Mouse (Mus musculus) hindbrain, embryonic 13.5 days (tissue): Measurements from ENCODE around the gene Serinc1. TPM values are rescaled to one million over a fixed set of nuclear protein-coding genes. Genes with fewer than 3 reads are reported as not detected.

Experiments
- ATAC-seq: fragments of 200-750 bp; cut with Nextera tagmentation; 2 replicates; pipeline ENCODE4 v1.8.0; 2017; ENCODE audit warnings: moderate TSS enrichment; ENCODE audit not compliant: low FRiP score
- H3K27ac ChIP-seq: fragments of 300-500 bp; sonication (generic); 2 replicates; pipeline ENCODE4 v1.5.1; 2015; ENCODE audit warnings: inconsistent platforms, mild to moderate bottlenecking, moderate library complexity
- H3K27me3 ChIP-seq: fragments of 300-500 bp; sonication (generic); 2 replicates; pipeline ENCODE4 v1.6.1; 2015; ENCODE audit warnings: mild to moderate bottlenecking, inconsistent platforms
- H3K36me3 ChIP-seq: fragments of 300-500 bp; sonication (generic); 2 replicates; pipeline ENCODE4 v1.6.1; 2015; ENCODE audit warnings: mild to moderate bottlenecking, inconsistent platforms
- H3K4me1 ChIP-seq: fragments of 300-500 bp; sonication (generic); replicated peaks from 2 replicates; pipeline ENCODE4 v1.6.1; 2015; ENCODE audit warnings: inconsistent platforms
- H3K4me2 ChIP-seq: fragments of 300-500 bp; sonication (generic); 2 replicates; pipeline ENCODE4 v1.6.1; 2015; ENCODE audit warnings: inconsistent platforms, mild to moderate bottlenecking, moderate library complexity
- H3K4me3 ChIP-seq: fragments of 300-500 bp; sonication (generic); 2 replicates; pipeline ENCODE4 v1.5.1; 2015; ENCODE audit warnings: mild to moderate bottlenecking, inconsistent platforms
- H3K9ac ChIP-seq: fragments of 300-500 bp; sonication (generic); 2 replicates; pipeline ENCODE4 v1.6.1; 2015; ENCODE audit warnings: mild to moderate bottlenecking, inconsistent platforms
- H3K9me3 ChIP-seq: fragments of 300-500 bp; sonication (generic); 2 replicates; pipeline ENCODE4 v1.6.1; 2016; ENCODE audit warnings: inconsistent platforms
- WGBS: fragments of 180-500 bp; shearing (Covaris S2); methylation state at CpG from one replicate; pipeline ENCODE4 v1.1.7; 2015; 5-methylcytosine and 5-hydroxymethylcytosine counted together
- polyA plus RNA-seq: library from polyadenylated mRNA; unstranded; fragments of >200 nt; fragmentation: Nextera tagmentation; extraction: Ambion mirVana; gene quantifications from 2 replicates; pipeline ENCODE4 v1.2.1, GENCODE M21; 2015

Serinc1 gene
- polyA plus RNA-seq, 1 experiment from 2014 or later = 384 TPM

- H3K4me2 ChIP-seq = no peak overlapping the region
- ATAC-seq = no peak
- H3K27me3 ChIP-seq = no peaks in the 10 kb centered on the region
- no peak overlapping the region for H3K4me3 ChIP-seq
- WGBS = 96% methylated on average over 5 of the region's 5 CpGs
- H3K9ac ChIP-seq = no peak overlapping the region
- H3K27ac ChIP-seq = no peak overlapping the region
- H3K9me3 ChIP-seq = no peaks in the 10 kb centered on the region
- H3K4me1 ChIP-seq = peaks cover 41% of the 10 kb centered on the region
- H3K36me3 ChIP-seq = peaks cover 45% of the 10 kb centered on the region
Observed at GRCm38 (mm10) chr10:57526469-57526868, 5.9 kb downstream of the Serinc1 start.

- Histone ChIP-seq H3K4me3 (no peak overlapping the region), H3K9ac (no peak overlapping the region), H3K4me1 (no peaks in the 10 kb centered on the region), H3K4me2 (no peak overlapping the region), H3K27me3 (no peaks in the 10 kb centered on the region), H3K27ac (no peak overlapping the region), H3K36me3 (peaks cover 74% of the 10 kb centered on the region), H3K9me3 (no peaks in the 10 kb centered on the region)
- ATAC-seq = no peak
- WGBS = 90% methylated on average over 1 of the region's 1 CpGs
Observed at GRCm38 (mm10) chr10:57515278-57515677, 17.1 kb downstream of the Serinc1 start.

DNA sequence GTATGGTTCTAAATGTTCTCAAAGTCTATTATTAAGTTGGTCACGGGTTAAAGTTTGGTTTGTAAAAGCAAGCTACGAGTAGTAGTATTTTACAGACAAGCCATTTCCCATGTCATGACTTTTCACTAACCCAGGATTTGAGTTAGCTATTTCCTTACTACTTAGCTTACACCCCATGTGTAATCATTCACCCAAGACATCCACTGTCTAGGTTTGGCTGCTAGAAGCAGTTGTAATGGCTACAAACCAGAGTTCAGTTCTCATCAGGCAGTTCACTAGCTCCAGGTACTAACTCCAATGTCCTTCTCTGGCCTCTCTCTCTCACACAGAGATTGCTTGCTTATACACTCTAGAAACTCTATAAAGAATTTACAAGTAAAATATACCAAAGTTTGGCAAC lies 17.7 kb downstream of the Serinc1 start:
- whole genome bisulfite sequencing = 92% methylated on average over 2 of the region's 2 CpGs
- ATAC-seq = 0 out of 2 replicates have a peak, but pooled peaks have one; percentile 18
- no peak overlapping the region for H3K27ac ChIP-seq
- H3K4me2 ChIP-seq = no peak overlapping the region
- no peaks in the 10 kb centered on the region for H3K4me1 ChIP-seq
- no peaks in the 10 kb centered on the region for H3K27me3 ChIP-seq
- H3K9ac ChIP-seq = no peak overlapping the region
- peaks cover 70% of the 10 kb centered on the region for H3K36me3 ChIP-seq
- no peak overlapping the region for H3K4me3 ChIP-seq
- H3K9me3 ChIP-seq = no peaks in the 10 kb centered on the region

- H3K9me3 ChIP-seq = no peaks in the 10 kb centered on the region
- no peak for ATAC-seq
- 92% methylated on average over 9 of the region's 9 CpGs for WGBS
Observed at GRCm38 (mm10) chr10:57499414-57500156, 32.7 kb downstream of the Serinc1 start.

GRCm38 (mm10) chr10:57492050-57492449 lies 40.3 kb downstream of the Serinc1 start:
- Histone ChIP-seq H3K9ac (no peak overlapping the region), H3K27me3 (no peaks in the 10 kb centered on the region), H3K27ac (no peak overlapping the region), H3K9me3 (0 out of 2 replicates have a peak, but pooled peaks cover 3% of the 10 kb centered on the region), H3K4me3 (no peak overlapping the region), H3K4me2 (no peak overlapping the region), H3K4me1 (peaks cover 32% of the 10 kb centered on the region), H3K36me3 (peaks cover 29% of the 10 kb centered on the region)
- WGBS = 57% methylated on average over 2 of the region's 2 CpGs
- ATAC-seq = no peak

More at GRCm38 (mm10) chr10:57499414-57500156, 32.7 kb downstream of the Serinc1 start:
- no peak overlapping the region for H3K9ac ChIP-seq
- H3K27ac ChIP-seq = no peak overlapping the region
- no peak overlapping the region for H3K4me2 ChIP-seq
- no peaks in the 10 kb centered on the region for H3K27me3 ChIP-seq
- H3K4me3 ChIP-seq = no peak overlapping the region
- H3K4me1 ChIP-seq = no peaks in the 10 kb centered on the region
- peaks cover 33% of the 10 kb centered on the region for H3K36me3 ChIP-seq

DNA sequence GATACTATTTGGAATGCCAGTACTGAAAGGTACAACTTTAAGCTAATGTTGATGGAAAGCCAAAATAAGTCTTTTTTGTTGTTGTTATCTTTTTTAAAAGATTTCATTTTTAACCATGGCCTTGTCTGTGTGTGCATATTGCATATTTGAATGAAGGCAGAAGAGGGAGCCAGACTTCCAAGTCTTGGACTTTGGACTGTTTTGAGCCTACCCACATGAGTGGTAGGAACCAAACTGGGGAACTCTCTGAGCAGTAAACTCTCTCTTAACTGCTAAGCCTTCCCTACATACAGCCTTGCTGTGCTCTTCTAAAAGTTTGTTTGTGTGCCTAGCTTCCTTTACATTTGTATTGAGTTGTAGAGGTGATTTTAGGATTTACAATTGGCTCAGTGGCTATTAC lies 43.7 kb downstream of the Serinc1 start:
- Histone ChIP-seq H3K4me2 (peak overlapping the region; percentile 76), H3K27me3 (no peaks in the 10 kb centered on the region), H3K4me1 (peaks cover 32% of the 10 kb centered on the region), H3K9me3 (0 out of 2 replicates have a peak, but pooled peaks cover 3% of the 10 kb centered on the region), H3K9ac (no peak overlapping the region), H3K27ac (no peak overlapping the region), H3K4me3 (peak overlapping the region; percentile 80), H3K36me3 (peaks cover 17% of the 10 kb centered on the region)
- ATAC-seq = no peak

DNA sequence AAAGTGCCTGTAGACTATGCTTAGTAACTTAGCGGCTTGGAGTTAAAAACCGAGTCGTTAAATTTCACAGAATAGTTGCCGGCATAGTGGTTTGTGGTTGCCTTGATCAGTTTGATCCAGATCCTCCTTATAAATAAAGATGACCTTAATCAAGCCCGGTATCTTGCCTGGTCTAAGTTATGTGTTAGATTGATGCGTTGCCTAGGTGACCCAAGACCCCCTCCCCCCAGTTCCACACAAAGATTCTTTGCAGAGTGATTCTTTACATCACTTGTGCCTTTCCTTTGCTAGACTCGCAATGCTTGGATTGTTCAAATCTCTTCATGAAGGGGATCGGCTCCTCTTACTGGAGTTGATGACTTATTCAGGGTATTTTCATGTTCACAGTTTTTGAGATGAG lies 45.1 kb downstream of the Serinc1 start:
- peaks cover 13% of the 10 kb centered on the region for H3K36me3 ChIP-seq
- under 1% methylated on average over 8 of the region's 8 CpGs for WGBS
- peak overlapping the region; percentile 95 for H3K9ac ChIP-seq
- H3K4me3 ChIP-seq = peak overlapping the region; percentile 80
- H3K4me2 ChIP-seq = peak overlapping the region; percentile 76
- no peaks in the 10 kb centered on the region for H3K9me3 ChIP-seq
- no peaks in the 10 kb centered on the region for H3K27me3 ChIP-seq
- ATAC-seq = no peak
- H3K27ac ChIP-seq = peak overlapping the region; percentile 98
- H3K4me1 ChIP-seq = peaks cover 32% of the 10 kb centered on the region

DNA sequence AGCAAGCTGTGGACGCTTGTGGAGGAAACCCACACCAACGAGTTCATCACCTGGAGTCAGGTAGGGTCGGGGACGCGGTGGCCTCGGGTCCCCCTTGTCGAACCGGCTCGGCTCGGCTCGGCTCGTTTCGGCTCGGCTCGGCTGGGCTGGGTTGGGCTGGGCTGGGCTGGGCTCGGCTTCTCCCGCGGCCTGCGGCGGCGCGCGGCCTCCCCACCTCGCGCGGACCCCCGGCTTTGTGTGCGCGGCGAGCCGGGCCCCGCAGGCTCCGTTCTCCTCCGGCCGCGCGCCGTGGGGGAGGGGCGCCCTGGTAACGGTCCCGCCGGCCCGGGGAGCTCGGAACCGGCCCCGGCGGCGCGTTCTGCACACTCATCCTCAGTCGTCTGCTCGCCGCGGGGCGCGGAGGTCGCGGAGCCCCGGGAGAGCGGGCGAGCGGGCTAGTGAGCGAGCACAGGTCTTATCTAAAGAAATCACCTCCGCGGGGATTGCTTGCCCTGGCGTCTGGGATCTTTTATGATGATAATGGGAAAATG lies 45.7 kb downstream of the Serinc1 start:
- Histone ChIP-seq H3K4me2 (peak overlapping the region; percentile 76), H3K27ac (peak overlapping the region; percentile 98), H3K4me1 (peaks cover 27% of the 10 kb centered on the region), H3K27me3 (no peaks in the 10 kb centered on the region), H3K9me3 (no peaks in the 10 kb centered on the region), H3K9ac (peak overlapping the region; percentile 95), H3K36me3 (peaks cover 7% of the 10 kb centered on the region; the same call in 1 of the 2 replicates), H3K4me3 (peak overlapping the region; percentile 80)
- WGBS = under 1% methylated on average over 65 of the region's 65 CpGs
- ATAC-seq = peak; percentile 88

- H3K4me2 ChIP-seq = peak within 1 kb of the TSS; percentile 76
- H3K4me1 ChIP-seq = peaks cover 25% of the 10 kb centered on the region
- H3K36me3 ChIP-seq = peaks cover 3% of the 10 kb centered on the region; the same call in 1 of the 2 replicates
- H3K9ac ChIP-seq = peak within 1 kb of the TSS; percentile 95
- WGBS = 2% methylated on average over 43 of the region's 52 CpGs
- ATAC-seq = peak; percentile 100
- H3K4me3 ChIP-seq = peak within 1 kb of the TSS; percentile 80
- H3K27ac ChIP-seq = peak within 1 kb of the TSS; percentile 98
- no peaks in the 10 kb centered on the region for H3K9me3 ChIP-seq
- H3K27me3 ChIP-seq = no peaks in the 10 kb centered on the region
Observed at GRCm38 (mm10) chr10:57485908-57486541, 46.3 kb downstream of the Serinc1 start, which contains the start of gene Hsf2. Gene Hsf2 (plus strand): TSS chr10:57486385.

GRCm38 (mm10) chr10:57484741-57485140 lies 47.6 kb downstream of the Serinc1 start:
- no peak for ATAC-seq
- Histone ChIP-seq H3K36me3 (no peaks in the 10 kb centered on the region), H3K4me2 (no peak overlapping the region), H3K27ac (no peak overlapping the region), H3K9me3 (no peaks in the 10 kb centered on the region), H3K4me1 (peaks cover 13% of the 10 kb centered on the region), H3K4me3 (no peak overlapping the region), H3K9ac (no peak overlapping the region), H3K27me3 (no peaks in the 10 kb centered on the region)
- 95% methylated on average over 3 of the region's 3 CpGs for WGBS

GRCm38 (mm10) chr10:57481717-57482116 lies 50.6 kb downstream of the Serinc1 start:
- ATAC-seq = no peak
- H3K36me3 ChIP-seq = no peaks in the 10 kb centered on the region
- H3K4me2 ChIP-seq = no peak overlapping the region
- no peaks in the 10 kb centered on the region for H3K27me3 ChIP-seq
- H3K27ac ChIP-seq = no peak overlapping the region
- no peaks in the 10 kb centered on the region for H3K9me3 ChIP-seq
- 30% methylated on average over 5 of the region's 5 CpGs for WGBS
- no peaks in the 10 kb centered on the region for H3K4me1 ChIP-seq
- H3K9ac ChIP-seq = no peak overlapping the region
- H3K4me3 ChIP-seq = no peak overlapping the region

- Histone ChIP-seq H3K9ac (no peak overlapping the region), H3K4me3 (no peak overlapping the region), H3K4me1 (no peaks in the 10 kb centered on the region), H3K9me3 (no peaks in the 10 kb centered on the region), H3K36me3 (no peaks in the 10 kb centered on the region), H3K4me2 (no peak overlapping the region), H3K27me3 (no peaks in the 10 kb centered on the region), H3K27ac (no peak overlapping the region)
- no peak for ATAC-seq
- WGBS = 73% methylated on average over 9 of the region's 9 CpGs
Observed at GRCm38 (mm10) chr10:57477121-57477843, 55.0 kb downstream of the Serinc1 start.
